Mouse (Mus musculus) limb, embryonic 15.5 days (tissue): ENCODE results near the gene Ube2e3. TPM values are rescaled to one million over a fixed set of nuclear protein-coding genes. Genes with fewer than 3 reads are reported as not detected.
A peak's percentile ranks its signal among the peaks of the same experiment; 100 is the strongest.

Experiments used
- ATAC-seq: fragments of 200-750 bp; cut with Nextera tagmentation; 2 replicates; pipeline ENCODE4 v1.8.0; 2017; ENCODE audit warnings: low read depth, moderate TSS enrichment; ENCODE audit not compliant: insufficient number of reproducible peaks, low FRiP score, low TSS enrichment
- H3K27ac ChIP-seq: fragments of 300-500 bp; sonication (generic); 2 replicates; pipeline ENCODE4 v1.5.1; 2015; ENCODE audit warnings: moderate library complexity, mild to moderate bottlenecking, inconsistent platforms
- H3K27me3 ChIP-seq: fragments of 300-500 bp; sonication (generic); 2 replicates; pipeline ENCODE4 v1.6.1; 2015; ENCODE audit warnings: inconsistent platforms
- H3K36me3 ChIP-seq: fragments of 300-500 bp; sonication (generic); 2 replicates; pipeline ENCODE4 v1.6.1; 2015; ENCODE audit warnings: inconsistent platforms
- H3K4me1 ChIP-seq: fragments of 300-500 bp; sonication (generic); 2 replicates; pipeline ENCODE4 v1.6.1; 2015; ENCODE audit warnings: inconsistent platforms
- H3K4me2 ChIP-seq: fragments of 300-500 bp; sonication (generic); 2 replicates; pipeline ENCODE4 v1.6.1; 2015; ENCODE audit warnings: mild to moderate bottlenecking, inconsistent platforms
- H3K4me3 ChIP-seq: fragments of 300-500 bp; sonication (generic); 2 replicates; pipeline ENCODE4 v1.5.1; 2015; ENCODE audit warnings: mild to moderate bottlenecking, inconsistent platforms
- H3K9ac ChIP-seq: fragments of 300-500 bp; sonication (generic); 2 replicates; pipeline ENCODE4 v1.6.1; 2015; ENCODE audit warnings: inconsistent platforms
- H3K9me3 ChIP-seq: fragments of 300-500 bp; sonication (generic); 2 replicates; pipeline ENCODE4 v1.6.1; 2016; ENCODE audit warnings: inconsistent platforms
- WGBS: fragments of 180-500 bp; shearing (Covaris S2); methylation state at CpG from one replicate; pipeline ENCODE4 v1.1.7; 2015; 5-methylcytosine and 5-hydroxymethylcytosine counted together
- polyA plus RNA-seq: library from polyadenylated mRNA; unstranded; fragments of >200 nt; fragmentation: Nextera tagmentation; extraction: Ambion mirVana; gene quantifications from 2 replicates; pipeline ENCODE4 v1.2.1, GENCODE M21; 2015

The Ube2e3 gene
- polyA plus RNA-seq, 1 experiment from 2014 or later = 125 TPM

GRCm38 (mm10) chr2:78895216-78895615 is 27.3 kb downstream of the Ube2e3 start:
- no peak overlapping the region for H3K9ac ChIP-seq
- H3K4me1 ChIP-seq = peaks cover 3% of the 10 kb centered on the region; the same call in 1 of the 2 replicates
- no peak overlapping the region for H3K4me2 ChIP-seq
- ATAC-seq = no peak
- no peak overlapping the region for H3K27ac ChIP-seq
- no peaks in the 10 kb centered on the region for H3K36me3 ChIP-seq
- no peaks in the 10 kb centered on the region for H3K9me3 ChIP-seq
- H3K27me3 ChIP-seq = no peaks in the 10 kb centered on the region
- no peak overlapping the region for H3K4me3 ChIP-seq
- WGBS = 75% methylated on average over 2 of the region's 2 CpGs

GRCm38 (mm10) chr2:78905916-78906315 is 38.0 kb downstream of the Ube2e3 start:
- Histone ChIP-seq H3K9ac (no peak overlapping the region), H3K9me3 (no peaks in the 10 kb centered on the region), H3K4me1 (peaks cover 6% of the 10 kb centered on the region; the same call in 1 of the 2 replicates), H3K36me3 (no peaks in the 10 kb centered on the region), H3K4me2 (no peak overlapping the region), H3K27me3 (no peaks in the 10 kb centered on the region), H3K4me3 (no peak overlapping the region), H3K27ac (no peak overlapping the region)
- WGBS = 40% methylated on average over 3 of the region's 3 CpGs
- ATAC-seq = no peak

- Histone ChIP-seq H3K9me3 (no peaks in the 10 kb centered on the region), H3K4me3 (no peak overlapping the region), H3K4me2 (no peak overlapping the region), H3K9ac (no peak overlapping the region), H3K36me3 (no peaks in the 10 kb centered on the region), H3K4me1 (no peaks in the 10 kb centered on the region), H3K27me3 (no peaks in the 10 kb centered on the region), H3K27ac (no peak overlapping the region)
- no peak for ATAC-seq
These were observed 43.6 kb downstream of the Ube2e3 start for GRCm38 (mm10) chr2:78911516-78911915.

- Histone ChIP-seq H3K27ac (no peak overlapping the region), H3K9ac (no peak overlapping the region), H3K4me2 (no peak overlapping the region), H3K36me3 (peaks cover 5% of the 10 kb centered on the region; the same call in 1 of the 2 replicates), H3K9me3 (no peaks in the 10 kb centered on the region), H3K4me3 (no peak overlapping the region), H3K27me3 (no peaks in the 10 kb centered on the region), H3K4me1 (no peaks in the 10 kb centered on the region)
- WGBS = 64% methylated on average over 2 of the region's 2 CpGs
- ATAC-seq = no peak
These were observed 46.9 kb downstream of the Ube2e3 start for GRCm38 (mm10) chr2:78914861-78915260.

GRCm38 (mm10) chr2:78922980-78923674 is 55.2 kb downstream of the Ube2e3 start:
- H3K27ac ChIP-seq = no peak overlapping the region
- peaks cover 8% of the 10 kb centered on the region; the same call in 1 of the 2 replicates for H3K36me3 ChIP-seq
- no peaks in the 10 kb centered on the region for H3K27me3 ChIP-seq
- 79% methylated on average over 6 of the region's 6 CpGs for WGBS
- no peak overlapping the region for H3K4me2 ChIP-seq
- H3K9me3 ChIP-seq = no peaks in the 10 kb centered on the region
- no peaks in the 10 kb centered on the region for H3K4me1 ChIP-seq
- H3K9ac ChIP-seq = no peak overlapping the region
- no peak overlapping the region for H3K4me3 ChIP-seq
- no peak for ATAC-seq

- no peak for ATAC-seq
- Histone ChIP-seq H3K4me3 (no peak overlapping the region), H3K36me3 (0 out of 2 replicates have a peak, but pooled peaks cover 3% of the 10 kb centered on the region), H3K27ac (no peak overlapping the region), H3K27me3 (no peaks in the 10 kb centered on the region), H3K4me2 (no peak overlapping the region), H3K9me3 (no peaks in the 10 kb centered on the region), H3K4me1 (no peaks in the 10 kb centered on the region), H3K9ac (no peak overlapping the region)
- 46% methylated on average over 1 of the region's 1 CpGs for WGBS
These were observed 57.9 kb downstream of the Ube2e3 start for GRCm38 (mm10) chr2:78925807-78926206.

- Histone ChIP-seq H3K9me3 (no peaks in the 10 kb centered on the region), H3K27me3 (no peaks in the 10 kb centered on the region), H3K4me3 (no peak overlapping the region), H3K9ac (no peak overlapping the region), H3K4me2 (no peak overlapping the region), H3K36me3 (0 out of 2 replicates have a peak, but pooled peaks cover 3% of the 10 kb centered on the region), H3K27ac (no peak overlapping the region), H3K4me1 (no peaks in the 10 kb centered on the region)
- no peak for ATAC-seq
- 78% methylated on average over 3 of the region's 3 CpGs for WGBS
These were observed 59.7 kb downstream of the Ube2e3 start for GRCm38 (mm10) chr2:78927625-78928024.

GRCm38 (mm10) chr2:78928080-78928479 is 60.2 kb downstream of the Ube2e3 start:
- Histone ChIP-seq H3K4me2 (no peak overlapping the region), H3K4me3 (no peak overlapping the region), H3K27ac (no peak overlapping the region), H3K4me1 (no peaks in the 10 kb centered on the region), H3K27me3 (no peaks in the 10 kb centered on the region), H3K9me3 (no peaks in the 10 kb centered on the region), H3K9ac (no peak overlapping the region), H3K36me3 (no peaks in the 10 kb centered on the region)
- no peak for ATAC-seq
- WGBS = 63% methylated on average over 5 of the region's 5 CpGs

- no peaks in the 10 kb centered on the region for H3K4me1 ChIP-seq
- H3K27ac ChIP-seq = no peak overlapping the region
- no peaks in the 10 kb centered on the region for H3K9me3 ChIP-seq
- no peaks in the 10 kb centered on the region for H3K27me3 ChIP-seq
- WGBS = 46% methylated on average over 2 of the region's 2 CpGs
- ATAC-seq = no peak
- no peak overlapping the region for H3K4me3 ChIP-seq
- H3K36me3 ChIP-seq = no peaks in the 10 kb centered on the region
- no peak overlapping the region for H3K9ac ChIP-seq
- no peak overlapping the region for H3K4me2 ChIP-seq
These were observed 63.4 kb downstream of the Ube2e3 start for GRCm38 (mm10) chr2:78931358-78931757.

GRCm38 (mm10) chr2:78959451-78959850 is 91.5 kb downstream of the Ube2e3 start:
- Histone ChIP-seq H3K27me3 (0 out of 2 replicates have a peak, but pooled peaks cover 4% of the 10 kb centered on the region), H3K27ac (no peak overlapping the region), H3K4me3 (peak overlapping the region; percentile 20; the same call in 1 of the 2 replicates), H3K9me3 (no peaks in the 10 kb centered on the region), H3K36me3 (no peaks in the 10 kb centered on the region), H3K4me1 (no peaks in the 10 kb centered on the region), H3K9ac (no peak overlapping the region), H3K4me2 (peak overlapping the region; percentile 22; the same call in 1 of the 2 replicates)
- ATAC-seq = no peak
- WGBS = 17% methylated on average over 3 of the region's 3 CpGs

- ATAC-seq = no peak
- Histone ChIP-seq H3K27me3 (0 out of 2 replicates have a peak, but pooled peaks cover 4% of the 10 kb centered on the region), H3K9ac (no peak overlapping the region), H3K4me2 (no peak overlapping the region), H3K4me3 (no peak overlapping the region), H3K36me3 (no peaks in the 10 kb centered on the region), H3K4me1 (no peaks in the 10 kb centered on the region), H3K27ac (no peak overlapping the region), H3K9me3 (no peaks in the 10 kb centered on the region)
- 66% methylated on average over 5 of the region's 5 CpGs for WGBS
These were observed 92.4 kb downstream of the Ube2e3 start for GRCm38 (mm10) chr2:78960288-78960687.

- 38% methylated on average over 7 of the region's 7 CpGs for WGBS
- no peak for ATAC-seq
- no peak overlapping the region for H3K9ac ChIP-seq
- H3K4me1 ChIP-seq = no peaks in the 10 kb centered on the region
- no peak overlapping the region for H3K27ac ChIP-seq
- H3K4me2 ChIP-seq = no peak overlapping the region
- H3K27me3 ChIP-seq = 0 out of 2 replicates have a peak, but pooled peaks cover 4% of the 10 kb centered on the region
- H3K36me3 ChIP-seq = no peaks in the 10 kb centered on the region
- no peak overlapping the region for H3K4me3 ChIP-seq
- H3K9me3 ChIP-seq = no peaks in the 10 kb centered on the region
These were observed 93.1 kb downstream of the Ube2e3 start for GRCm38 (mm10) chr2:78961023-78961422.
